Mouse (Mus musculus) liver, embryonic 14.5 days (tissue): ENCODE results near the gene Tada3. TPM values are rescaled to one million over a fixed set of nuclear protein-coding genes. Genes with fewer than 3 reads are reported as not detected.

Experiments
- ATAC-seq: fragments of 200-750 bp; cut with Nextera tagmentation; 2 replicates; pipeline ENCODE4 v1.8.0; 2017; ENCODE audit warnings: moderate number of reproducible peaks, mild to moderate bottlenecking, moderate library complexity; ENCODE audit not compliant: insufficient read depth
- DNase-seq, 3 experiments: peaks; one replicate each; pipeline ENCODE4 v3.0.0-alpha.2; 2012 to 2013; ENCODE audit warnings: low read depth in 3 of 3, low spot score in 3 of 3
- H3K27ac ChIP-seq: fragments of 300-500 bp; sonication (generic); 2 replicates; pipeline ENCODE4 v1.5.1; 2014; ENCODE audit warnings: moderate library complexity, mild to moderate bottlenecking, control low read depth, inconsistent platforms
- H3K27me3 ChIP-seq: fragments of 300-500 bp; sonication (generic); 2 replicates; pipeline ENCODE4 v1.6.1; 2014; ENCODE audit warnings: mild to moderate bottlenecking, low read length, moderate library complexity; ENCODE audit not compliant: control insufficient read depth, insufficient read depth
- H3K36me3 ChIP-seq: fragments of 300-500 bp; sonication (generic); replicated peaks from 2 replicates; pipeline ENCODE4 v1.6.1; 2014; ENCODE audit warnings: low read depth; ENCODE audit not compliant: control insufficient read depth, insufficient read depth
- H3K4me1 ChIP-seq, 2 experiments: fragments of 200-500 bp in 1 of 2; fragments of 300-500 bp in 1 of 2; sonication (generic) in 1 of 2; replicated peaks; 2 replicates each; pipeline ENCODE4 v1.6.1; 2012 to 2014; ENCODE audit warnings: antibody characterized with exemption in 1 of 2, inconsistent platforms in 1 of 2, low read length in 1 of 2; ENCODE audit not compliant: control insufficient read depth in 2 of 2, insufficient read depth in 2 of 2
- H3K4me2 ChIP-seq: fragments of 300-500 bp; sonication (generic); 2 replicates; pipeline ENCODE4 v1.6.1; 2014; ENCODE audit warnings: low read depth, mild to moderate bottlenecking, control low read depth, moderate library complexity
- H3K4me3 ChIP-seq, 2 experiments: fragments of 200-500 bp in 1 of 2; fragments of 300-500 bp in 1 of 2; sonication (generic) in 1 of 2; 2 replicates each; pipeline ENCODE4 v1.5.1; 2012 to 2014; ENCODE audit warnings: low read depth in 2 of 2, low read length in 2 of 2, mild to moderate bottlenecking in 2 of 2, control low read depth in 1 of 2, inconsistent platforms in 1 of 2, moderate library complexity in 1 of 2; ENCODE audit not compliant: insufficient read depth in 1 of 2
- H3K9ac ChIP-seq: fragments of 300-500 bp; sonication (generic); replicated peaks from 2 replicates; pipeline ENCODE4 v1.6.1; 2014; ENCODE audit warnings: mild to moderate bottlenecking, control low read depth, moderate library complexity
- H3K9me3 ChIP-seq: fragments of 300-500 bp; sonication (generic); 2 replicates; pipeline ENCODE4 v1.6.1; 2016; ENCODE audit warnings: low read length, mixed read lengths; ENCODE audit not compliant: control insufficient read depth
- CTCF ChIP-seq: IDR thresholded peaks from 2 replicates; pipeline ENCODE4 v1.5.1; 2016; ENCODE audit warnings: antibody characterized with exemption, low read depth, control low read depth
- EP300 ChIP-seq: IDR thresholded peaks from 2 replicates; pipeline ENCODE4 v1.6.1; 2016; ENCODE audit warnings: antibody characterized with exemption, low read depth
- WGBS: fragments of 180-500 bp; shearing (Covaris S2); extraction: QIAGEN DNeasy Blood & Tissue Kit; methylation state at CpG from one replicate; pipeline ENCODE4 v1.1.7; 2014; ENCODE audit not compliant: insufficient replicate concordance; 5-methylcytosine and 5-hydroxymethylcytosine counted together
- polyA plus RNA-seq, 2 experiments: library from polyadenylated mRNA; depleted of rRNA in 1 of 2; stranded (reverse) in 1 of 2; unstranded in 1 of 2; fragments of >200 nt; fragmentation: Nextera tagmentation in 1 of 2; extraction: Ambion mirVana in 1 of 2; gene quantifications; 2 replicates each; pipeline versions ENCODE4 v1.2.1 to v1.2.3; 2012 to 2014

The Tada3 gene
- polyA plus RNA-seq, 2 experiments: 15.1 to 15.6 TPM

GRCm38 (mm10) chr6:113368124-113368523, 9.6 kb downstream of the Tada3 start:
- Histone ChIP-seq H3K27me3 (no peaks in the 10 kb centered on the region), H3K27ac (no peak overlapping the region), H3K4me1 (peaks cover 6 to 7% of the 10 kb centered on the region in 2 experiments), H3K9me3 (no peaks in the 10 kb centered on the region), H3K36me3 (peaks cover 28% of the 10 kb centered on the region), H3K9ac (no peak overlapping the region), H3K4me3 (no peak overlapping the region), H3K4me2 (no peak overlapping the region)
- ATAC-seq: no peak
- WGBS: 78% methylated on average over 7 of the region's 7 CpGs
- DNase-seq: no peak
- TF ChIP-seq EP300 (no peak), CTCF (no peak)

GRCm38 (mm10) chr6:113367574-113367973, 10.1 kb downstream of the Tada3 start:
- ATAC-seq: no peak
- Histone ChIP-seq H3K9ac (no peak overlapping the region), H3K4me1 (peaks cover 2% of the 10 kb centered on the region in 2 experiments; a peak in 3 of 4 replicates), H3K27ac (no peak overlapping the region), H3K36me3 (peaks cover 28% of the 10 kb centered on the region), H3K4me3 (no peak overlapping the region), H3K4me2 (no peak overlapping the region), H3K9me3 (no peaks in the 10 kb centered on the region), H3K27me3 (no peaks in the 10 kb centered on the region)
- WGBS: 80% methylated on average over 1 of the region's 1 CpGs
- no peak for DNase-seq
- TF ChIP-seq CTCF: no peak
- no peak for TF ChIP-seq EP300

- no peak overlapping the region for H3K4me2 ChIP-seq
- no peak overlapping the region for H3K4me3 ChIP-seq
- H3K27me3 ChIP-seq: no peaks in the 10 kb centered on the region
- H3K27ac ChIP-seq: no peak overlapping the region
- no peak for DNase-seq
- H3K9me3 ChIP-seq: no peaks in the 10 kb centered on the region
- peaks cover 21% of the 10 kb centered on the region for H3K36me3 ChIP-seq
- no peak for ATAC-seq
- H3K9ac ChIP-seq: no peak overlapping the region
- WGBS: 82% methylated on average over 6 of the region's 6 CpGs
- no peaks in the 10 kb centered on the region for H3K4me1 ChIP-seq
- no peak for TF ChIP-seq EP300
- TF ChIP-seq CTCF: no peak
Observed at GRCm38 (mm10) chr6:113366639-113367038, 11.0 kb downstream of the Tada3 start.

GRCm38 (mm10) chr6:113364518-113365135, 13.1 kb downstream of the Tada3 start:
- 60% methylated on average over 8 of the region's 8 CpGs for whole genome bisulfite sequencing
- no peak overlapping the region for H3K4me3 ChIP-seq
- no peak overlapping the region for H3K4me2 ChIP-seq
- H3K36me3 ChIP-seq: peaks cover 8% of the 10 kb centered on the region
- DNase-seq (no peak), ATAC-seq (no peak)
- no peak overlapping the region for H3K9ac ChIP-seq
- H3K27me3 ChIP-seq: no peaks in the 10 kb centered on the region
- H3K9me3 ChIP-seq: no peaks in the 10 kb centered on the region
- TF ChIP-seq CTCF (no peak), EP300 (no peak)
- no peaks in the 10 kb centered on the region for H3K4me1 ChIP-seq
- no peak overlapping the region for H3K27ac ChIP-seq

GRCm38 (mm10) chr6:113362241-113362640, 15.4 kb downstream of the Tada3 start:
- no peak for ATAC-seq

More at GRCm38 (mm10) chr6:113362241-113362640, 15.4 kb downstream of the Tada3 start:
- DNase-seq: no peak
- H3K27me3 ChIP-seq: no peaks in the 10 kb centered on the region
- H3K4me2 ChIP-seq: no peak overlapping the region
- H3K9ac ChIP-seq: no peak overlapping the region
- TF ChIP-seq EP300 (no peak), CTCF (no peak)
- no peak overlapping the region for H3K4me3 ChIP-seq
- no peaks in the 10 kb centered on the region for H3K4me1 ChIP-seq
- no peaks in the 10 kb centered on the region for H3K36me3 ChIP-seq
- H3K27ac ChIP-seq: no peak overlapping the region
- H3K9me3 ChIP-seq: no peaks in the 10 kb centered on the region
- WGBS: 71% methylated on average over 1 of the region's 1 CpGs
